Mouse (Mus musculus): ENCODE data around the gene Xcl1.

Gene Xcl1

DNA sequence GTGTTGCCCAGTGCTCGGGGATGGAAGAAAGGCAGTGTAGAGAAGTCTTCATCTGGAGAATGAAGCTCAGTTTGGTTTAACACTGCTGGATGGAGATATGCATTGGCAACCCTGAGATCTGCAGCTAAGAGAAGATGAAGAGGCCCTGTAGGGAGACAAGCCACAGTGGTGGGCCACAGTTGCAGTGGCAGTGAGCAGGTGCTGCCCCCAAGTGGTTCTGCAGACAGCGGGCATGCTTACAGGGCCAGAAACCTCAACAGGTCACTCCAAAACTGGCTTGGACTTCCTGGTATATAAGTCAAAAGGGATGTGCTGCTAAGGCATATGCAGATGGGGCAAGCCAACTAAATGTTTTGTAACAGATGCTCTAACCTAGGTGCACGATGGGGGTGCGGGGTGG, 30.3 kb downstream of the Xcl1 start:
- DNase-seq (ENCODE audit: low read depth), result no peak

GRCm38 (mm10) chr1:164900696-164901095, 34.6 kb downstream of the Xcl1 start:
- no peak for DNase-seq (ENCODE audit: low read depth)

DNA sequence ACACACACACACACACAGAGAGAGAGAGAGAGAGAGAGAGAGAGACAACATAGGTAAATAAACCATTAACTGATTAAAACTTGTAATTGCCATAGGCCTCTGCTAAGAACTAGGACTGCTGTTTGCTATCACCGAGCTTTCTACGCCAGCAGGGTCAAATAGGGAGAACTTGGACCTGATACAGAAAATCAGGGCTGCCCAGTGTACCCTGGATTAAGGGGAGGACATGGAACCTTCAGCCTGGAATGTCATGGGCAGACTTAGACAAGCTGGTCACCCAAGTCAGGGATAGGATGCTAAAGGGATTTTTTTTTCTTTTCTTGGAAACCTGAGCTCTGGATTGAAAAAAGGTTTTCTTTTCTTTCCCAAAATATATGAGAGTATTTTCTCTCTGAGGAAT, 35.1 kb downstream of the Xcl1 start:
- no peak for DNase-seq (ENCODE audit: low read depth)

GRCm38 (mm10) chr1:164899506-164899905, 35.8 kb downstream of the Xcl1 start:
- DNase-seq (ENCODE audit: low read depth), result no peak

DNA sequence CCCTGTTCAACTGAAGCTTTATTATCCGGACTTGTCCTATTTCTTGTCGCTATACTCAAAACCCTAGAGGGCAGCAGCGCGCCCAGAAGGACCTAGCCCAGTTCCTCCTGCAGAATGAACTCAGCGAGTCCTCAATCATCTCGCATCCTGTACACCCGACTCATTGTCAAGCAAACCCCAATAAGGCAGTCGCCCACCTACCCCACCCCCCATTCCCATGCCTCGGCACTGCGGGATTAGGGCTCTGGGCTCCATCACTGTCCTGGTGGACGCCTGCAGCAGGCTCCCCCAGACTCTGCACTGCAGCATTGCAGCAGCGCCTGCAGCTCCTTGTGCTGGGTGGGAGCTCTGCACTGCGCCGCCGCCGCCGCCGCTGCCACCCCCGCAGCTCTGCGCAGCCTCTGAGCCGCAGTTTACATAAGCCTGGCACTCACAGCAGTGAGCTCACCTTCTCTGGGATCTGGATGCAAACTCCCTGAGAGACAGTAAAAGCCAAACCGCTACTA, 36.4 kb downstream of the Xcl1 start:
- peak; percentile 9 for DNase-seq (ENCODE audit: low read depth)

DNA sequence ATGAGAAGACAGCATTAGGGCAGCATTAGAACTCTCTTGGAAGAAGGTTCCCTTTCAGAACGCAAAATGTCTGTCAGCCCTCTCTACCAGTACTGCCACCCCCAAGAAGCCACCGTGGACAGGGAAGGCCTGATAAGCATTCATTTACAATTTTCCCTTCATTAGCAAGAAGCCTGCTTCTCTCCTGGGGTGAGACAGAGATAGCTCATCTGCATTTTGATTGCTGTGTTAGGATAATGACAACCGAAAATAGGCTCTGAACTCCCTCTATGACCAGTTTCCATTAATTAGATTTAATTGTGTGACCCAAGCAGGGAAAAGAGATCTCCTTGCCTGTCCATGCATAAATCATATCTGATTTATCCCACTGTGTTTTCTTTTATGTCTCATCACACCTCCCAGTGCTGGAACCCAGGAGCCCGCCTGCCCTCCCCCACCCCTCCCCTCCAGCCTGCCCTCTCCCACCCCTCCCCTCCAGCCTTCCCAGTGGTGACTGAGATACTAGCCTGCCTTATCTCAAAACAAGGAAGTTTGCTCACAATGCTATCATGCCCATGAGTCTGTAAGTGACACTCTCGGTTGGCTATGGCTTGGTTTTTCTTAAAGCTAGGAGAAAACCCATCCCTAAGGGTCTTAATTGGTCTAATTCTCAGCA, 38.0 kb downstream of the Xcl1 start:
- no peak for DNase-seq (ENCODE audit: low read depth)

DNA sequence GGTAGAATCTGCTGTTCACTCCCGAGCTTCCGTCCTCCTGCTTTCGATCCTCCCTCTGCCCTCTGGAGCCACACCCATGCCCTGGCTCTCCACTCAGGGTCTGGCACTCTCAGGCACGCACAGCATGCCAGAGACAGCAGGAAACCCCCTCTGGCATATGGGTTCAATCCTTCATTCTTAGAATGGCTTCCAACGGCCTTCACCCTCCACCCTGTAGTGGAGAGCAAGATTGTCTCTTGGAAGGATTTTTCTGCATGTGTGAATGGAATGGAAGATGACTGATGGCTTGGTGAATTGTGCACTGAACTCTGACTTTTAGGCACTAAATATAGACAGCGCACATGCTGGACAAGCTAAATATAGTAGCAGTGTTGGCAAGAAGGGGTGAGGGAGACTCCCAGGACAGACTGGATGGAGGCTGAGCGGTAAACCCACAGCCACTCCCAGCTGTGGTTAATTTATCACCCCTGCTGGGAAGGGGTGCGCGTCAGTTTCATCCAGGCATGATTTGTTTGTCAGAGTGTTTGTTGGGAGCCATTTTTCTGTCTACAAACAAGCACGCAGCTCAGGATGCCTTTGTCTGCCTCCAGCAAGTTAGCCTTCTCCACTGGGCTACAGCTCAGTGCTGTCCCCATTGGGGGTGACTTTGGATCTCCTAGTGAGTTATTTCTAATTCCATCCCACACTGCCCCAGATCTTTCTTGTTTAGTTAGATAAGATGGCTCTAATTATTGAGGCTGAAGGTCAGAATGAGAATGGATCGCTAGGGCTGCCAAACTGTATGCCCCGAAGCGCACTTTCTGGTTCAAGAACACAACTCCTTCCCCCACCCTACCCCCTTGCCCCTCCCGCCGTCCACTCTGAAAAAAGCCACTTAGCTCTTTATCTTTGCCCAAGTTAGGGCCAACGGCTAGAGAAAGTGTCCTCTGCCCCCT, 38.8 kb downstream of the Xcl1 start:
- no peak for DNase-seq (ENCODE audit: low read depth)

DNA sequence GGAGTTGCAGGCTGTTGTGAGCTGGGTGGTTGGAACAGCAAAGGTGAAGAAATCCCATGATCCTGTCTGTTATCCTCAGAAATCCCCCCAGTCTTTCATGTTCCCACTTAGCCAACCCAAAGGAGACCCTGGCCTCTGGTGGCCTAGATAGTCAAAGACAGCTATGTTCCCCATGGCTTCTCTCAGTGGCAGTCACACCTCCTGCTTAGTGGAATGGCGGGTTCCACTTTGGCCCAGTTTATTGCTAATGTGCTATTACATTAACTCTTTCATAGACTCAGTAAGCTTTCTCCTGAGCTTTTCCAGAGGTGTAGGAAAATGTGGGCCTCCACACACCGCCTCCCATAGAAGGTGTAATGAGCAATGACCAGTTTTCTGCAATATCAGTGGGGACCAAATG, 39.5 kb downstream of the Xcl1 start:
- DNase-seq (ENCODE audit: low read depth), result no peak

DNA sequence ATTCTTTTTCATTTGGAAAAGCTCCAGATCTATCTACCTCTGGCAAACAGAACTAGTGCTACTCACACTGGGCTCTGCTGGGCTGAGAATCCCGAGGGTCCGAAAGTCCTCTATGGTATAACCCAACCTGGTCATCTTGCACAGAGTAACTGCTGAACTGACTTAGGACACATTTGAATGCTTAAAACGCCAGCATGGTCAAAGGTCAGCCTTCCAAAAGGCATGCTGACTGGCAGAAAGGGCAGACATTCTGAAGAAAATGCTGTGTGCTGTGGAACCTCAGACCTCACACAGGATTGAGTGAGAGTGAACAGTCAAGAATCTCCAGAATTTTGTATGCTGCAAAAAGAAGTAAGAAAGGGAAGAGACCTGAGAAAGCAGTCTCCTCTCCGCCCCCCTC, 45.0 kb downstream of the Xcl1 start:
- no peak for DNase-seq (ENCODE audit: low read depth)

GRCm38 (mm10) chr1:164888563-164888962, 46.8 kb downstream of the Xcl1 start:
- no peak for DNase-seq (ENCODE audit: low read depth)

- no peak for DNase-seq (ENCODE audit: low read depth)
These were observed 47.6 kb downstream of the Xcl1 start for GRCm38 (mm10) chr1:164887775-164888174.

GRCm38 (mm10) chr1:164881891-164882290, 53.4 kb downstream of the Xcl1 start:
- no peak for DNase-seq (ENCODE audit: low read depth)
